Mouse (Mus musculus) monocyte, adult 2 months (primary cell): ENCODE results near the gene Sh3rf1.

ENCODE experiments used
- DNase-seq, 2 experiments: peaks; one replicate each; pipeline ENCODE4 v3.0.0; 2022; ENCODE audit warnings: low spot score in 2 of 2, low read depth in 1 of 2

Gene Sh3rf1

GRCm38 (mm10) chr8:61321216-61321615 is 97.5 kb downstream of the Sh3rf1 start:
- DNase-seq = no peak

GRCm38 (mm10) chr8:61321780-61322179 is 98.1 kb downstream of the Sh3rf1 start:
- no peak for DNase-seq

DNA sequence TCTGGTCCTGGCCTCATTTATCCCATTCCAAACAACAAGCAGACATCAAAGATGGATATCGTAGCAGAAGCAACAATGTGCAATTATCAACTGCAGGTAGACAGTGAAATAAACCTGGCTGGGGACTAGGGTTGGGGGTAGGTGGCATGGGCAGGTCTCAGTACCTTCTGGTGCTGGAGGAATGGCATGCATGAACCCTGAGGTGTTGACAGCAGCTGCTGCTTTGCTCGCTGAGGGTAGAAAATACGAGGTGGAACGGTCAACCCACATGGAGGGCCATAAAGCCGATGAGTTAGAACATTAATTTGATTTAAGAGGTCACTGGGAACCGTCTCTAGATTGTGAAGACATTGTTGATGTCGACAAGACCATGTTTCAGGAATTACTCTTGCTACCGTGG is 98.8 kb downstream of the Sh3rf1 start:
- DNase-seq = no peak

DNA sequence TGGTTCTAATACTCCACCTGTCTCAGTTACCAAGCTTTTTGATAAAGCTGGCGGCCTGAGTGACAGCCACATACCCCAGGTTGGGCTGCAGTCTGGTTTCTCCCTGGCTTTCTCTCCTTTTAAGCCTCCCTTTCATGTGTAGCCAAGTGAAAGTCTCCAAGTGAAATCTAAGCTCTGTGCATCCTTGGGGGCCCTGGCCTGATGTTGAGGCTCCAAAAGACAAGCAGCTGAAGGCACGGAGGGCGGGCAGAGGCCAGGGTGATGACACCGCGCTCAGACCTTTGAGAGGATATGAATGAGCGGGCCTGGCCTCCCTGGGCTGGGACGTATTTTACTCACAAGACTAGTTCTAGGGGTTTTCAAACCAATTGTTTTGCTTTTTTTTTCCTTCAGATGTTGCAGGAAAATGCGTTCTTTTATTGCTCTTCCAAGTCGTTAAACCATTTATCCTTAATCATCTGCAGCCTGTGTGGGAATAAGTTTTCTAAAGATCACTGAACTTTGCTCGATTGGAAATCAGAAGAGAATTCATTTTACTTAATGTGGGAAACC is 100.8 kb downstream of the Sh3rf1 start:
- no peak for DNase-seq

DNA sequence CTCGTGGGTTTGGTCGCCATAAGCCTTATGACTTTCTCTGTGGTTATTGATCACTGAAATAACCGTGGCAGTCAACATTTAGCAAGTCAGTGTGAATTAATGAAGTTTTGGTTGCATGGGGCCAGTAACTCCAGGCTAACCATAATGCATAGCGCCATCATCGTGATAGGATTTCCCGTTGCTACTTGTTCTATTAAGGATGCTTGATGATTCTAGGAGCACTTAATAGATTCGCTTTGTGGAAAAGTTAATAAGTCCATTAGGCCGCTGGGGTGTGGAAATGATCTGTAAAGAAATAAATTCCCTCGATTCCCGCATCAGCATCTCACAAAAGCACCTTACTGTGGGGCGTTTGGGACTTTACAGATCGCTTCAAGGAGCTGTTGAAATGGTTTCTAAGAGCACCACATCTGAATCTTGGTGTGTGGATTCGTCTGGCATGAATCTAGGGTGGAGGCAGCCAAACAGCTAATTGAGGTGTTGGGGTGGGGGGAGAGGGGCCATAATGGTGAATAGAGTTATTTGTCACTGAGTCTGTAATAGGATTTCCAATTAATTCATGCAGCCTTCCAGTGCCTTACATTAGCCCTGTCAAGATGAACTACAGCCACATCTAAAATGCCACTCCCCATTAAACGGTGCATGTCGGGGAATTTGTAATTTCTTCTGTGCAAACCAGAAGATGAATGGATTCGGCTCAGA is 101.5 kb downstream of the Sh3rf1 start:
- DNase-seq = no peak

- no peak for DNase-seq
Measured at GRCm38 (mm10) chr8:61326281-61326680, 102.6 kb downstream of the Sh3rf1 start.

GRCm38 (mm10) chr8:61327333-61327732 is 103.7 kb downstream of the Sh3rf1 start:
- DNase-seq = no peak

GRCm38 (mm10) chr8:61339629-61340028 is 116.0 kb downstream of the Sh3rf1 start:
- no peak for DNase-seq

DNA sequence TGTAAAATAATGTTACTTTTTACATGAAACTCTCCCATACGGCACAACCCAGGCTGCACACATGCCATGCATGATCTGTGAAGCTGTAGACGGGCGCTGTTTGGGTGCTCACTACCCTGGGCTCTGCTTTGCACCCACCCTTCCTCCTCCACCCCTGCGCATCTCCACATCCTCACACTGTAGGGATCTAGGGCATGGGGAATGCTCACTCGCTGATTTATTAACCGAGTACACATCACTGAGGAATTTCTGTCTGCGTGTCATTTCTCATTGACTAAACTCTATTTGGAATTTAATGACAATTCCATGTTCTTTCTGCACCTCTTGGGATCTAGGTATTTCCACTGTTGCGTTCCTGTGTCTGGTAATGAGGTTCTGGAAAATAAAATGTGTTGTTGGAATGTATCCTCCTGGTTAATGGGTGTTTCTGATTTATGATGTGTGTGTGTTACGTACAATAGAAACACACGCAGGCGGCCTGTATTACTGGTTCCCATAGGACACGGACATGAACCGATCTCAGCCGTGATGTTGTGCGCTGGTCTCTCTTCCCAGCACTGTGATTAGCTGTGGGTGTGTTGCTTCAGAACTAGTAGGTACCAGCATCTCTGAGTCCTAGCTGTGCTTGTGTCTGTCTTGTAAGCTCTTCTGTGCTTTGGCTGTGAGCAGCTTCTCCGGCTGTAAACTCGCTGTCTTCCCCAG is 116.8 kb downstream of the Sh3rf1 start:
- no peak for DNase-seq

GRCm38 (mm10) chr8:61341587-61342441 is 118.1 kb downstream of the Sh3rf1 start:
- no peak for DNase-seq

DNA sequence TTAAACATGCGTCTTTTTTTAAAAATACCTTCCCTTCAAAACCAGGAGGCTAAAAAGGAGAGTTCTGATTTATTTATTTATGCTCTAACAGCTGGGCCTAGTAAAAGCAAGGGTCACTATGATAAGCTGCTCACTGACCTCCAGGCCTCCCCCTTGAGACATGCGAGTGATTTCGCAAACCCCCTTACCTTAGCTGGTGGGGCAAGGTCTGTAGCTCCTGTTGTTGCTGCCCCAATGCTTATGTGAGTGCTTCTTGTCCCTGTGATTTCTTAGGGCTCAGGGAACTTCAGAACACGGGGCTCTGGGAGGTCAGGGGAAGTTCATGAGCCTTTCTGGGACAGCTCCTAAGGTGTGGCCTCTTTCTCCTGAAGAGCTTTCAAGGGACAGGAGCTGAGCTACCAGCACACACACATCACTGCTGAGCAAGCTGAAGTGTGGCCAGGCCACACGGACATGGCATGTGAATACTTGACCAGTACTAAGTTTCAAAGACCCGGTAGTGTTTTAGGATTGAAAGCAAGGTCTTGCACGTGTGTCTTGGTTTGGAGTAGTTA is 118.9 kb downstream of the Sh3rf1 start:
- no peak for DNase-seq

DNA sequence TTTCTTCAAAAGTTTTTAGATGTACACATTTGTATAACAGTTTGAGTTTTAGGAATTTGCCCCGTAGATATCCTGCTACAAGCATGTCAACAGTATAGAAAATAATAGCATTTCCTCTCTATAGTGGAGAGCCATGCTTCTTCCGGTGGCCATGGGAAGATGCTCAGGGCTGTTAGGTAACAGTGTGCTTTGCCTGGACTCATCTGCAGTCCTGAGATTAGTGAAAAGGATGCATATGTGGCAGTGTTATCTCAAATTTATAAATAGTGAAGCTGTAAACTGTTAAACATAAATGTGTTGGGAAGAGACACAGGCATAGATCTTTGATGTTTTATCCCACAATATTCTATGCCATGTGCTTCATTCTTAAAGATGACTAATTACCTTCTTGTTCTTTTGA is 120.8 kb downstream of the Sh3rf1 start:
- DNase-seq = no peak

GRCm38 (mm10) chr8:61346941-61347340 is 123.3 kb downstream of the Sh3rf1 start:
- no peak for DNase-seq

DNA sequence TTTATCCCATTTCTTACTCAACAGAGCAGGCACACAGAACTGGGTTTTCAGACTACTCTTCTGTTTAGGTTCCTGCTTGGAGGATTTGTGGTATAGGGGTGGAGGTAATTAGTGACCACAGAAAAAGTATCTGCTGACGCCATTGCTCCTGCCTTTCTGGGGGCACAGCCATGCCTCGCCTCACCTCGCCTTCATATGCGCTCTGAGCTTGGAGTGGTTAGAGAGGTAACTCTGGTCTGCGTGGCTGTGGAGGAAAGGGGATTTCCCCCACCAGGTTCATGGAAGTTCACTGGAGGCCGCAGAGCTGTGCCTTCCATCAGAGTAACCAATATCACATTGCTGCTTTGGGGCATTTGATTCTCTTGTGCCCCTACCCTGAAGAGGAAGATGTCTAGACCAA is 123.9 kb downstream of the Sh3rf1 start:
- no peak for DNase-seq

- no peak for DNase-seq
Measured at GRCm38 (mm10) chr8:61348029-61348428, 124.4 kb downstream of the Sh3rf1 start.

GRCm38 (mm10) chr8:61348518-61348917 is 124.8 kb downstream of the Sh3rf1 start:
- no peak for DNase-seq

DNA sequence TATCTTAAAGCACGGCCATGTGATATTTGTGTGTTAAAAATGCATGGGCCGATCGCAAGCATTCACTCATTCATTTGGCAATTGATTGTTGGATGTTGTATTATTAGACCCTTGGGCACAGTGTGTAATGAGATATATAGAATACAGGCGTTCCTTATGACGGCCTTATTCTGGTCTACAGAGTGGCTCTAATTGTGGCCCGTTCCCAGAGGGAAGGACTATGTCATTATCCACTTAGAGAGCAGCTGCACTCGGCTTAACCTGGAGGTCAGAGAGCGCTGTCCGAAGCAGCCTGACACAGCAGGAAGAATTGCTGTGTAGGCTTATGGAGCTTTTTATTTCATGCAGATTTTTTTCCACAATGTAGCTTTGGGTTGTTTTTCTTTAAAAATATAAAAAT is 126.8 kb downstream of the Sh3rf1 start:
- no peak for DNase-seq

GRCm38 (mm10) chr8:61351638-61352037 is 128.0 kb downstream of the Sh3rf1 start:
- DNase-seq = no peak

DNA sequence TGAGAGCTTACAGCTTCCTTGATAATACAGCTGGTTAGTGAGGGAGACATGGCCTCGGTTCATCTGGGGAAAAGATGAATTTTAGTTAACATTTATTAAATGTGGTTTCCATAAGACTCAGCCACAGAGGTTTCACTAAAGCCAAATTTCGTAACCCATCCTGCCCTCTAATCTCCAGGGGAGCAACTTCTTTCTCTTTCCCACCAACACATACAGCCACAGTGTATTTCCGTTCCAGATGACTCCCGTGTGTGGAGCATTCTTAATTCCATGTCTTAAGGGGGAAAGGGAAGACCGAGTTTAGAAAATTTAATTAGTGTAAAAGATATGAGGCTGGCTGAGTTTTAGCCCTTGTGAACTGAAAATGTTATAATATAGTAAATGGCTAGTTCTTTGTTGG is 131.8 kb downstream of the Sh3rf1 start:
- no peak for DNase-seq

- DNase-seq = no peak
Measured at GRCm38 (mm10) chr8:61359004-61359403, 135.3 kb downstream of the Sh3rf1 start.

GRCm38 (mm10) chr8:61359851-61360272 is 136.2 kb downstream of the Sh3rf1 start:
- no peak for DNase-seq
